18 mouse cellular contexts compared by ENCODE assay signal in the genomic region with DNA sequence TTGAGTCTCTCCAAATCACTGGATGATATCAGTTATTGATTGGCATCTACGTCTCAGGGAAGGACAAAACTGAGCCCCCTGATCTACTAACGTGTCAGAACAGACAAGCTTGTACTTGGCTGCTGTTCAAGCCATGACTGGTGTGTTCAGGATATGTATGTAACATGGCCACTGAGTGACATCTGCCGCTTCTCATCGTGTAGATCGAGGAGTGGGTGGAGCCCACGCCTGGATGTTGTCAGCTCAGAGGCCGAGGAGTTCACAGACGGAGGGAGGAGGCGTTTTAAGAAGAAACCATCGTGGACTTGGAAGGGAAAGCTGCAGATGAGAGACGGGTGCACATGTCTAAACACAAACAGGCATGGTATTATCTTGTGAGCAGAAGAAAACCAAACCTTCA. TPM values are rescaled to one million over a fixed set of nuclear protein-coding genes. Genes with fewer than 3 reads are reported as not detected.
"Had no signal": no experiment of that assay in that cellular context is flagged by ENCODE, and none has a peak within 500 bp of the region (broad histone marks: within the 10 kb centered on the region; RNA-seq: fewer than 3 reads in every experiment).

No protein-coding gene starts in this region.

- H3K27me3 ChIP-seq: liver, embryonic 15.5 days; midbrain, embryonic 13.5 days; midbrain, embryonic 15.5 days; neural tube, embryonic 12.5 days; stomach, embryonic 15.5 days had no signal

- DNase-seq: liver, postnatal 0 days; lung, adult 2 months; lung, postnatal 10 days; lung, postnatal 36 days; right cerebral cortex, postnatal 14 days; thymus, adult 2 months; thymus, postnatal 25 days; thymus, postnatal 4 days had no signal

- H3K9me3 ChIP-seq: liver, embryonic 15.5 days; megakaryocyte, embryonic 14.5 days; midbrain, embryonic 13.5 days; midbrain, embryonic 15.5 days; neural tube, embryonic 12.5 days; stomach, embryonic 15.5 days had no signal

- H3K4me1 ChIP-seq: liver, embryonic 15.5 days; midbrain, embryonic 13.5 days; midbrain, embryonic 15.5 days; neural tube, embryonic 12.5 days; stomach, embryonic 15.5 days had no signal

- H3K4me2 ChIP-seq: liver, embryonic 15.5 days; midbrain, embryonic 11.5 days; midbrain, embryonic 13.5 days; midbrain, embryonic 15.5 days; neural tube, embryonic 12.5 days; stomach, embryonic 15.5 days had no signal

- ATAC-seq: liver, postnatal 0 days; midbrain, embryonic 13.5 days; midbrain, embryonic 15.5 days had no signal

- H3K4me3 ChIP-seq: liver, embryonic 15.5 days; megakaryocyte, embryonic 14.5 days; midbrain, embryonic 13.5 days; midbrain, embryonic 15.5 days; neural tube, embryonic 12.5 days; stomach, embryonic 15.5 days had no signal

- H3K9ac ChIP-seq: liver, embryonic 15.5 days; liver, postnatal 0 days; midbrain, embryonic 13.5 days; midbrain, embryonic 15.5 days; neural tube, embryonic 12.5 days; stomach, embryonic 15.5 days had no signal

- H3K27ac ChIP-seq: liver, embryonic 15.5 days; macrophage; midbrain, embryonic 13.5 days; midbrain, embryonic 15.5 days; neural tube, embryonic 12.5 days; stomach, embryonic 15.5 days; stomach, postnatal 0 days had no signal

- H3K36me3 ChIP-seq: liver, embryonic 15.5 days; midbrain, embryonic 13.5 days; midbrain, embryonic 15.5 days; neural tube, embryonic 12.5 days; stomach, embryonic 15.5 days had no signal

RNA-seq across cellular contexts. Expression of a gene that starts 39.5 kb away (rescaled TPM):
- total RNA-seq: megakaryocyte progenitor cell, adult 5-6 weeks had no signal
